Mouse (Mus musculus): ENCODE data around the gene Olfr1329. TPM values are rescaled to one million over a fixed set of nuclear protein-coding genes. Genes with fewer than 3 reads are reported as not detected.

Olfr1329 gene
- polyA plus RNA-seq, 1 experiment = not detected

DNA sequence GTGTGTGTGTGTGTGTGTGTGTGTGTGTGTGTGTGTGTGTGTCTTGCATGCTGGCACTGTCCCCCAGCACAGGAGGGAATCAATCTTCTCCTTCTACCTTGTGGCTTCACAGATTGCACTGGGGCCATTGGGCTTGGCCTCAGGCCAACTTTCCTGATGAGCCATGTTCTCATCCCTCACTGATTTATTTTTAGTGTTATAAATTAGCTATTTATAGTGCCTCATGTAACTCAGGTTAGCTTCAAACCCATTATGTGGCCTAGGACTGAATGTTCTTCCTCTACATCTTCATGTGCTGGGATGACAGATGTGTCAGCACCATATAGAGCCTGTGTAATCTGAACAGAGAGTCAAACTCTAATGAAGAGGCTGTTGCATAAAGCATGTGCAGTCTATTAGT lies 49.7 kb downstream of the Olfr1329 start:
- H3K27me3 ChIP-seq (ENCODE audit: control insufficient read depth, insufficient read depth, low read length) = no peaks in the 10 kb centered on the region
- no peaks in the 10 kb centered on the region for H3K36me3 ChIP-seq (ENCODE audit: control insufficient read depth, insufficient read depth, low read length)
- H3K4me3 ChIP-seq (ENCODE audit: extremely low read depth, insufficient read depth, insufficient read length) = no peak overlapping the region
- H3K27ac ChIP-seq (ENCODE audit: insufficient read depth, low read length) = no peak overlapping the region
- H3K4me1 ChIP-seq (ENCODE audit: control insufficient read depth, insufficient read depth, insufficient read length) = no peaks in the 10 kb centered on the region
- TF ChIP-seq CTCF (IDR thresholded peaks at IDR 0.05; ENCODE audit: extremely low read depth, insufficient read depth, insufficient read length, insufficient replicate concordance) (no peak), POLR2A (IDR thresholded peaks at IDR 0.05; ENCODE audit: low read depth, low read length) (no peak)
- no peak for DNase-seq (ENCODE audit: low read depth in 1 of 2, low spot score in 2 of 2)

Other genes with a start within 250 kb of the Olfr1329 start
- 0.18 TPM in 1 of 2 replicates, not detected in the other for gene Olfr1342, start 224.7 kb downstream of the Olfr1329 start, polyA plus RNA-seq (2012; rRNA removed)
- not detected in 2 replicates for gene Olfr1341, start 213.9 kb downstream of the Olfr1329 start, polyA plus RNA-seq (2012; rRNA removed)
- gene Olfr1340, start 197.3 kb downstream of the Olfr1329 start, polyA plus RNA-seq (2012; rRNA removed) = not detected in 2 replicates
- gene Olfr1339, start 185.3 kb downstream of the Olfr1329 start, polyA plus RNA-seq (2012; rRNA removed) = not detected in 2 replicates
- gene Olfr1338, start 158.7 kb downstream of the Olfr1329 start, polyA plus RNA-seq (2012; rRNA removed) = not detected in 2 replicates
- not detected in 2 replicates for gene Olfr1337, start 134.9 kb downstream of the Olfr1329 start, polyA plus RNA-seq (2012; rRNA removed)
- gene Olfr1335, start 107.5 kb downstream of the Olfr1329 start, polyA plus RNA-seq (2012; rRNA removed) = not detected in 2 replicates
- not detected in 2 replicates for gene Olfr1333, start 81.2 kb downstream of the Olfr1329 start, polyA plus RNA-seq (2012; rRNA removed)
- not detected in 2 replicates for gene Olfr1331, start 52.8 kb downstream of the Olfr1329 start, polyA plus RNA-seq (2012; rRNA removed)
- gene Olfr1330, start 28.9 kb downstream of the Olfr1329 start, polyA plus RNA-seq (2012; rRNA removed) = not detected in 2 replicates
- gene Olfr1328, start 21.1 kb upstream of the Olfr1329 start, polyA plus RNA-seq (2012; rRNA removed) = not detected in 2 replicates
- not detected in 2 replicates for gene Lao1, start 44.1 kb upstream of the Olfr1329 start, polyA plus RNA-seq (2012; rRNA removed)
- gene Slc2a1, start 191.2 kb upstream of the Olfr1329 start, polyA plus RNA-seq (2012; rRNA removed) = 47.7 and 68.9 TPM in 2 replicates